Mouse (Mus musculus): ENCODE data around the gene Il2rg. TPM values are rescaled to one million over a fixed set of nuclear protein-coding genes. Genes with fewer than 3 reads are reported as not detected.

Il2rg gene
- total and polyA plus RNA-seq, 3 experiments: 82.6 to 294 (median 88.0) TPM

Other genes starting within 250 kb of the Il2rg start
- gene Tex11, start 208.6 kb downstream of the Il2rg start, total RNA-seq (2012; rRNA removed): not detected in 2 replicates
- 0.07 TPM in 1 of 2 replicates, not detected in the other for gene Tex11, start 208.6 kb downstream of the Il2rg start, total RNA-seq (2014; rRNA removed)
- gene Tex11, start 208.6 kb downstream of the Il2rg start, polyA plus RNA-seq (2012; ENCODE audit: insufficient read length, low read depth): not detected in 2 replicates
- gene Slc7a3, start 182.2 kb downstream of the Il2rg start, total RNA-seq (2012; rRNA removed): 31.8 and 81.3 TPM in 2 replicates
- gene Slc7a3, start 182.2 kb downstream of the Il2rg start, total RNA-seq (2014; rRNA removed): 50.4 and 53.9 TPM in 2 replicates
- 37.5 and 44.6 TPM in 2 replicates for gene Slc7a3, start 182.2 kb downstream of the Il2rg start, polyA plus RNA-seq (2012; ENCODE audit: insufficient read length, low read depth)
- 31.5 and 41.8 TPM in 2 replicates for gene Snx12, start 45.7 kb downstream of the Il2rg start, total RNA-seq (2012; rRNA removed)
- gene Snx12, start 45.7 kb downstream of the Il2rg start, total RNA-seq (2014; rRNA removed): 56.7 and 61.5 TPM in 2 replicates
- 52.1 and 64.6 TPM in 2 replicates for gene Snx12, start 45.7 kb downstream of the Il2rg start, polyA plus RNA-seq (2012; ENCODE audit: insufficient read length, low read depth)
- gene Foxo4, start 13.7 kb downstream of the Il2rg start, total RNA-seq (2012; rRNA removed): 7.9 and 8.2 TPM in 2 replicates
- 7.4 and 9.0 TPM in 2 replicates for gene Foxo4, start 13.7 kb downstream of the Il2rg start, total RNA-seq (2014; rRNA removed)
- 10.5 and 10.8 TPM in 2 replicates for gene Foxo4, start 13.7 kb downstream of the Il2rg start, polyA plus RNA-seq (2012; ENCODE audit: insufficient read length, low read depth)
- gene Gm614, start 4.3 kb downstream of the Il2rg start, total RNA-seq (2012; rRNA removed): 0.25 and 0.64 TPM in 2 replicates
- 1.2 and 1.3 TPM in 2 replicates for gene Gm614, start 4.3 kb downstream of the Il2rg start, total RNA-seq (2014; rRNA removed)
- gene Gm614, start 4.3 kb downstream of the Il2rg start, polyA plus RNA-seq (2012; ENCODE audit: insufficient read length, low read depth): 6.0 and 6.5 TPM in 2 replicates
- gene Gm20489, start 768 bp upstream of the Il2rg start, total RNA-seq (2012; rRNA removed): not detected in 2 replicates
- not detected in 2 replicates for gene Gm20489, start 768 bp upstream of the Il2rg start, total RNA-seq (2014; rRNA removed)
- gene Gm20489, start 768 bp upstream of the Il2rg start, polyA plus RNA-seq (2012; ENCODE audit: insufficient read length, low read depth): 0.30 TPM in 1 of 2 replicates, not detected in the other
- 35.7 and 40.3 TPM in 2 replicates for gene Med12, start 5.8 kb upstream of the Il2rg start, total RNA-seq (2012; rRNA removed)
- gene Med12, start 5.8 kb upstream of the Il2rg start, total RNA-seq (2014; rRNA removed): 15.5 and 15.7 TPM in 2 replicates
- 45.1 and 66.4 TPM in 2 replicates for gene Med12, start 5.8 kb upstream of the Il2rg start, polyA plus RNA-seq (2012; ENCODE audit: insufficient read length, low read depth)
- gene Nlgn3, start 30.9 kb upstream of the Il2rg start, total RNA-seq (2012; rRNA removed): 0.04 TPM in 1 of 2 replicates, not detected in the other
- 0.12 and 0.26 TPM in 2 replicates for gene Nlgn3, start 30.9 kb upstream of the Il2rg start, total RNA-seq (2014; rRNA removed)
- gene Nlgn3, start 30.9 kb upstream of the Il2rg start, polyA plus RNA-seq (2012; ENCODE audit: insufficient read length, low read depth): 0.76 and 1.6 TPM in 2 replicates
- not detected in 2 replicates for gene Gjb1, start 108.1 kb upstream of the Il2rg start, total RNA-seq (2012; rRNA removed)
- gene Gjb1, start 108.1 kb upstream of the Il2rg start, total RNA-seq (2014; rRNA removed): not detected in 2 replicates
- not detected in 2 replicates for gene Gjb1, start 108.1 kb upstream of the Il2rg start, polyA plus RNA-seq (2012; ENCODE audit: insufficient read length, low read depth)
- 18.0 and 18.8 TPM in 2 replicates for gene Zmym3, start 152.6 kb upstream of the Il2rg start, total RNA-seq (2012; rRNA removed)
- gene Zmym3, start 152.6 kb upstream of the Il2rg start, total RNA-seq (2014; rRNA removed): 16.6 and 16.7 TPM in 2 replicates
- gene Zmym3, start 152.6 kb upstream of the Il2rg start, polyA plus RNA-seq (2012; ENCODE audit: insufficient read length, low read depth): 31.3 TPM in 2 replicates
- 314 and 325 TPM in 2 replicates for gene Nono, start 161.1 kb upstream of the Il2rg start, total RNA-seq (2012; rRNA removed)
- gene Nono, start 161.1 kb upstream of the Il2rg start, total RNA-seq (2014; rRNA removed): 388 and 398 TPM in 2 replicates
- 535 and 618 TPM in 2 replicates for gene Nono, start 161.1 kb upstream of the Il2rg start, polyA plus RNA-seq (2012; ENCODE audit: insufficient read length, low read depth)
- 0.88 and 1.3 TPM in 2 replicates for gene Itgb1bp2, start 180.8 kb upstream of the Il2rg start, total RNA-seq (2012; rRNA removed)
- gene Itgb1bp2, start 180.8 kb upstream of the Il2rg start, total RNA-seq (2014; rRNA removed): 1.1 and 1.6 TPM in 2 replicates
- 1.2 and 1.4 TPM in 2 replicates for gene Itgb1bp2, start 180.8 kb upstream of the Il2rg start, polyA plus RNA-seq (2012; ENCODE audit: insufficient read length, low read depth)

Measured in CH12.LX (cell line).